ENCODE assay signal across 26 mouse cellular contexts in genomic region chr13:89637012-89637411, GRCm38 (mm10).
"Had no signal": no experiment of that assay in that cellular context is flagged by ENCODE, and none has a peak within 500 bp of the region (broad histone marks: within the 10 kb centered on the region; RNA-seq: fewer than 3 reads in every experiment).

No protein-coding gene starts in this region.

- H3K27ac ChIP-seq: gastrocnemius, adult 2 months; heart, embryonic 10.5 days; hindbrain, embryonic 10.5 days; hindbrain, embryonic 12.5 days; hindbrain, embryonic 14.5 days; kidney, embryonic 15.5 days; kidney, postnatal 0 days; left cerebral cortex, adult 2 months; limb, embryonic 10.5 days; limb, embryonic 12.5 days had no signal

- H3K4me2 ChIP-seq: heart, embryonic 12.5 days; hindbrain, embryonic 12.5 days; hindbrain, embryonic 14.5 days; kidney, embryonic 15.5 days; limb, embryonic 12.5 days; liver, embryonic 11.5 days had no signal

- H3K9me3 ChIP-seq: heart, embryonic 10.5 days; heart, embryonic 12.5 days; hindbrain, embryonic 10.5 days; hindbrain, embryonic 12.5 days; kidney, embryonic 15.5 days; limb, embryonic 10.5 days; limb, embryonic 12.5 days had no signal

- H3K4me1 ChIP-seq: heart, embryonic 10.5 days; heart, embryonic 12.5 days; hindbrain, embryonic 10.5 days; hindbrain, embryonic 12.5 days; kidney, embryonic 15.5 days; limb, embryonic 10.5 days; limb, embryonic 12.5 days had no signal

- H3K9ac ChIP-seq: heart, embryonic 12.5 days; hindbrain, embryonic 12.5 days; hindbrain, embryonic 14.5 days; kidney, embryonic 15.5 days; limb, embryonic 12.5 days had no signal

- DNase-seq: gastrocnemius, adult 2 months; gastrocnemius, postnatal 10 days; gastrocnemius, postnatal 25 days; heart, adult 18-20 months; heart, postnatal 10 days; heart, postnatal 4 days; kidney, adult 11 months; kidney, adult 2 months; kidney, adult 9 months; kidney, postnatal 14 days; kidney, postnatal 36 days; layer of hippocampus, adult 9-11 months; liver had no signal

- ATAC-seq: hindbrain, embryonic 16.5 days; intestine, embryonic 16.5 days had no signal

- H3K36me3 ChIP-seq: heart, embryonic 10.5 days; heart, embryonic 12.5 days; hindbrain, embryonic 10.5 days; hindbrain, embryonic 12.5 days; kidney, embryonic 15.5 days; limb, embryonic 10.5 days; limb, embryonic 12.5 days had no signal

- H3K27me3 ChIP-seq: heart, embryonic 12.5 days; hindbrain, embryonic 12.5 days; kidney, embryonic 15.5 days; limb, embryonic 12.5 days had no signal

- H3K4me3 ChIP-seq: gastrocnemius, adult 2 months; heart, embryonic 10.5 days; heart, embryonic 12.5 days; hindbrain, embryonic 10.5 days; hindbrain, embryonic 12.5 days; kidney, embryonic 15.5 days; left cerebral cortex, adult 2 months; limb, embryonic 10.5 days; limb, embryonic 12.5 days had no signal
